8 mouse cellular contexts compared by ENCODE assay signal in the genomic region with DNA sequence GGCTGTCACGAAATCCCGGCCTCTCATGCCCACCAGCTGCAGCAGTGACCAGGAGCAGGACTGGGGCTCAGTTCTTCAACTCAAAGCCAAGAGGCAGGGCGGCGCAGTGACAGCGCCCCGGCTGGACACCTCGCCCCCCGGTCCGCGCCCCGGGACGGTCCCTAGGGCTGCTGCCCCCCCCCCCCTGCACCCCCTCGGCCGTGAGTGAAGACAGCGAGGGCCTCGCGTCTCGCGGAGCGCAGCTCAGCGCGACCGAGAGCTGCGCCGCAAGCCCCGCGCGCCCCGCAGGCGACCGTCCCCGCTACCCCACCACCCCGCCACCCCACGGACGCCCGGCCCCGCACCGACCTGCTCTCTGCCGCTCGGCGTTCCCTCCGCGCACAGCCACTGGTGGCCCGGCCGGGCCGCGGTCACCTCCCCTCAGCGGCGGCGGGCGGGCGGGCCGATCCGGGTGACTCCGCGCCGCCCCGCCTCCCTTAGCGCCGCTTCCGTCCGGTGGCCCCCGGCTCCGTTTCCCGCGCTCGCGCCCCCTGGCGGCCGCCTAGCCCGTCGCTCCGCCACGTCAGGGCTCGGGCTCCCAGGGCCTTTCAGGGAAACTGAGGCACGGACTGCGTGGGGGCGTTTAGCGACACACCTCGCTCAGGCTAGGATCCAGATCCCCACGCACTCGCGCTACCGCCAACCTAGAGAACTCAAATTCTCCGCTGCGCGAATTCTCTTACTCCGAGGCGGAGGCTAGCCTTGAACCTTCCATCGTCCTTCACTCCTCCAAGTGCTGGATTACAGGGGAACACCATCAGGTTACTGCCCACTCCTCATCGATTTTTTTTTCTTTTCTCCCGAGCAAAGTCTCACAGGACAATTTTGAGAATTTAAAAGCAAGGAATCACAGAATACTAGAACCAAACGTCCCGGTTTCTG. TPM values are rescaled to one million over a fixed set of nuclear protein-coding genes. Genes with fewer than 3 reads are reported as not detected.
DNase-seq lines count a peak whose midpoint lies in the region; ATAC-seq lines count a peak whose summit lies in the region.

A gene (minus strand): TSS at position 423 of the 921 bp plus-strand sequence.

- whole genome bisulfite sequencing in intestine, embryonic 15.5 days, result 4% methylated on average over 73 of the region's 94 CpGs

- peak within 1 kb of the TSS; percentile 69 for H3K27ac ChIP-seq in intestine, embryonic 15.5 days

- ATAC-seq in intestine, embryonic 15.5 days, result peak; percentile 94

- H3K4me1 ChIP-seq in intestine, embryonic 15.5 days (replicated peaks), result peaks cover 16% of the 10 kb centered on the region

- H3K36me3 ChIP-seq in intestine, embryonic 15.5 days, result no peaks in the 10 kb centered on the region

- H3K4me2 ChIP-seq in intestine, embryonic 15.5 days (replicated peaks), result peak within 1 kb of the TSS; percentile 63

- peak within 1 kb of the TSS; percentile 79 for H3K4me3 ChIP-seq in intestine, embryonic 15.5 days (replicated peaks)

- intact Hi-C loops in left cerebral cortex, postnatal 36 days (cut with DNase I), result loop anchor here (5.0 to 10.0 kb wide), 3 partner anchors 63 to 183 kb away; no protein-coding TSS in a partner anchor

- DNase-seq in adrenal gland, adult 8-10 months, result peak; percentile 58
- peak; percentile 66 for DNase-seq in embryo, embryonic 11.5 days (ENCODE audit: low read depth, low spot score)
- peak; percentile 86 to 91 for DNase-seq in gastrocnemius, postnatal 4 days (ENCODE audit: low spot score in 2 of 2)
- DNase-seq in left cerebral cortex, postnatal 36 days (ENCODE audit: low spot score in 2 of 2), result peak; percentile 70 to 80
- DNase-seq in mesoderm, embryonic 11.5 days (ENCODE audit: low read depth, low spot score), result peak; percentile 71
- peak; percentile 82 for DNase-seq in right cerebral cortex, postnatal 25 days
- peak; percentile 74 to 85 for DNase-seq in urinary bladder, postnatal 36 days (ENCODE audit: low spot score in 2 of 2)

- H3K9me3 ChIP-seq in intestine, embryonic 15.5 days, result no peaks in the 10 kb centered on the region

- H3K9ac ChIP-seq in intestine, embryonic 15.5 days, result peak within 1 kb of the TSS; percentile 83

- no peaks in the 10 kb centered on the region for H3K27me3 ChIP-seq in intestine, embryonic 15.5 days (replicated peaks)

RNA-seq across cellular contexts. Expression of the gene that starts here (rescaled TPM):
- 10 to 100 TPM; 15.2 to 24.8 (median 20.3) TPM for total RNA-seq in adrenal gland, adult 8-10 months (2022)
- total RNA-seq in gastrocnemius, postnatal 4 days (2021), result 10 to 100 TPM; 18.8 to 20.4 TPM
- polyA plus RNA-seq in intestine, embryonic 15.5 days (2015; fragmentation: Nextera tagmentation; extraction: Ambion mirVana), result 35.9 and 37.0 TPM in 2 replicates
- total RNA-seq in left cerebral cortex, postnatal 36 days (2021), result 10 to 100 TPM; 11.8 to 12.5 TPM

Comparison
In these comparisons a context has a peak if more than half of its experiments do, and no peak if none do; other contexts are left out.
1. Peak in every context shown above with its lines: DNase-seq, ATAC-seq, H3K4me3 ChIP-seq and H3K27ac ChIP-seq.